Mouse (Mus musculus) testis, postnatal 10 days (tissue): Measurements from ENCODE around the gene Lrr1.
"Not testable (repeated sequence)": the region's sequence is repeated elsewhere in the genome, so short reads cannot be mapped to it uniquely, and the experiment has no call there.

Experiments used
- DNase-seq: peaks from one replicate; pipeline ENCODE4 v3.0.0; 2021; ENCODE audit warnings: low spot score

Lrr1 gene

GRCm38 (mm10) chr12:69168461-69169106 is at the start of gene Lrr1:
Gene Lrr1, plus strand, starts transcription at chr12:69168814.
- peak; percentile 90 for DNase-seq

GRCm38 (mm10) chr12:69119908-69120307 is 48.7 kb upstream of the Lrr1 start:
- DNase-seq, result no peak

DNA sequence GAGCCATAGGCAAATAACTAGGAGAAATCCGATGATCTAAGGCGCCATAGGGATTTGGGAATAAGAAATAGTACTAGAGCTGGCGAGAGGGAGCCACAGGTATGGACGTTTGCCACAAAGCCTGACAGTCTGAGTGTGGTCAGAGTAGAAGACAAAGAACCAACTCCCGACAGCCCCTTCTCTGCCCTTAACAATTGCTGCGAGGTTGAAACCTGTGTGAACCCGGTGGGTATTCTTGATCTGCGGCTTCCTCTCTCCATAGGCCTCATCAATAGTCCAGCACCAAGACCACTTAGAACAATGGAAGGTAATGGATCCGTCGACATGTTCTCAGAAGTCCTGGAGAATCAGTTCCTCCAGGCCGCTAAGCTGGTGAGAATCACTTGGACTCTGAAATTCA is 45.8 kb upstream of the Lrr1 start:
- no peak for DNase-seq

GRCm38 (mm10) chr12:69125066-69125465 is 43.5 kb upstream of the Lrr1 start:
- no peak for DNase-seq

GRCm38 (mm10) chr12:69127170-69127569 is 41.4 kb upstream of the Lrr1 start:
- DNase-seq, result no peak

GRCm38 (mm10) chr12:69127626-69128025 is 41.0 kb upstream of the Lrr1 start:
- DNase-seq, result no peak

DNA sequence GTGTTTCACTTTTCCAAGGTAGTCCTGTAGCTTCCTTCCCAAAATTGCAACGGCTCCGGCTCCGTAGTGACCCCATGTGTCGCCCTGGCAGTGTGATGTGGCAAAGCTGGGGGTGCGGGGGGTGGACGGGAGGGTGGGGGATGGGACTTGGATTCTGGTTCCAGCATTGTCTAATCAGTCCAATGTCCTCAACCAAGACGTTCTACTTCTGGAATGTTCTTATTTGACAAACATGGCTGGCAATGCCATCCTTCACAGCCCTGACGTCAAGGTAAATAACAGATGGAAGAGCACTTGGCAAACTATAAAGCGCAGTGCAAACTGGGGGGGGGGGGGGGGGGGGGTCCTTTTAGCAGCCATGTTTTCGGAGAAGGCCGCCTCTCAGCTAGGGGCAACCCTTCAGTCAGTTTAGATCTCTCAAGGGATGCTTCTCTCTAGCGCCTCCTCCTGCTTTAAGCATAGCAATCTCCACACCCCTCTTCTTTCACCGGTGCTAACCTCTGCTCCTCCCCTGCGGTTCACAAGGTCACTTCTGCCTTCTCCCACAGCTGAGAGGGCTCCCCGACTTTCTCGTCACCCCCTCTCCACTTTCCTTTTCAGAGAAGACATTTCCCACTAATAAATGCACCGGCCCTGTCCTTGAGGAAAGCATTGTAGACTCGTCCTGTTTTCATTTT is 38.8 kb upstream of the Lrr1 start:
- DNase-seq, result no peak

- DNase-seq, result peak; percentile 23
Observed at GRCm38 (mm10) chr12:69130486-69130885, 38.1 kb upstream of the Lrr1 start.

- DNase-seq, result no peak
Observed at GRCm38 (mm10) chr12:69131267-69131666, 37.3 kb upstream of the Lrr1 start.

- peak; percentile 79 for DNase-seq
Observed at GRCm38 (mm10) chr12:69131981-69132380, 36.6 kb upstream of the Lrr1 start.

- DNase-seq, result no peak
Observed at GRCm38 (mm10) chr12:69139201-69139600, 29.4 kb upstream of the Lrr1 start.

DNA sequence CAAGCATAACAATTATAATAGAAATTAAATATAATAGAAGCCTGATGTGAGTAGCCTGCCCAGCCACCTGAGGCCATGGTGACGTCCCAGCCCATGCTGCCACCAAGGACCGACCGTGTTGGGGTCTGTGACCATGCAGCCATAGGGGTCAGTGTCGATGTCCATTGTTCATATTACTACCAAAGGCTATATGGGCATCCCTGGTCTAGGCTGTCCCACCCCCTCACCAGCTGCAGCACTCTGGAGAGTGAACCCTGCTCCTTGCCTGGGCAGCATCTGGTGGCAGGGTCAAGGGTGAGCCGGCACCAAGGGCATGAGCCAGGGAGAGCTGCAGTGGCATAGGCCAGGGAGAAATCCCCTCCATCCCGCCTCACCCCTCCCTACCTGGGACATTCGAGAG is 28.8 kb upstream of the Lrr1 start:
- DNase-seq, result no peak

DNA sequence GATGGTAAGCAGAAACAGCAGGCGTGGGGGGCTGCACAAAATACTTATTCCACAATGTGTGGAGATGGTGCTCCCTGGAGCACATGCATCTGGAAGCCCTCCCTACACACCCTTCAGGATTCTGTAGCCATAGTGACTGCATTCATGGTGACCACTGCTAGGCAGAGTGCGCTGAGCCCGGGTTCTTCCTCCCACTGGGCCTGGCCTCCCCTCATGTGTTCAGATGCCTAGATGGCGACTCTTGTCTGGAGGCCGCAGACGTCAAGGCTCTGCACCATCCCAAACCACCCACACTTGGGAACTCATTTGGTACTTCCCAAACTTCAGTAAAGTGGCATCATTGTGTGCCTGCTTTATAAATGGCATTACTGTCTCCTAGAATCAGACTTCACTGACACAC is 25.2 kb upstream of the Lrr1 start:
- peak; percentile 53 for DNase-seq

DNA sequence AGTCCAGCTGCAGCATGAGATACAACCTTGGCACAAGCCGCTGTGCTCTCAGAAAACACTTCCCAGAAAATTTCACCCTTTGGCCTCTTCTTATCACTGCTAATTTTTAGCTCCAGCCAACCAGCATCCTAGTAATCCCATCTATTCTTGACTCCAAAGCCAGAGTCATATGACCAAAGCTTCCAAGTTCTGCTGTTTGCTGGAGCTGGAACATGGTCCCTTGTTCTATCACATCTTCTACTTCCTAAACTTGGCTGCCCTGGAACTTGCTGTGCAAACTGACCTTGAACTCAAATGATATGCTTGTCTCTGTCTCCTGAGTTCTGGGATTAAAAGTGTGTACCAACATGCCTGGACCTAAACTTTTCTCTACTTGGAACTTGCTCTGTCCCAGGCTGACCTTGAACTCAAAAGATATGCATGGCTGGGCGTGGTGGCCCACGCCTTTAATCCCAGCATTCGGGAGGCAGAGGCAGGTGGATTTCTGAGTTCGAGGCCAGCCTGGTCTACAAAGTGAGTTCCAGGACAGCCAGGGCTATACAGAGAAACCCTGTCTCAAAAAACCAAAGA is 21.4 kb upstream of the Lrr1 start:
- DNase-seq, result no peak

GRCm38 (mm10) chr12:69150049-69150448 is 18.6 kb upstream of the Lrr1 start:
- DNase-seq, result no peak

DNA sequence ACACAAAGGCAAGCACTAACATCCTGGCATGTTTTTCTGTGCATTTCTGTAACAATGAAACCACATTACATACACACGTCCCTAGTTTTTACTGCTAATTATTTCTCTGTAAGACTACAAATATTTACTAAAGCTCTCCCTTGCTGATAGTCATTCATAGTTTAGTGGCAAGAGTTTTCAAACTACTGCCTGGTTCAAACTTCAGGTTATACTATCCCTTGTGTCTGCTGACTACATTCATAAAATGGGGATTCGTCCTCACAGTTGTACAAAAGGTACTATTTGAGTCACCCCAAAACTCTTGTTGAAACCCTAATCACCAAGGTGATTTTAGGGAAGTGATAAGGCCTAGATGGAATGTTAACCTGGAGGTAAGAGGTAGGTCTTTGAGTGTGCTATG is 12.7 kb upstream of the Lrr1 start:
- no peak for DNase-seq

- DNase-seq, result no peak
Observed at GRCm38 (mm10) chr12:69156436-69156835, 12.2 kb upstream of the Lrr1 start.

- no peak for DNase-seq
Observed at GRCm38 (mm10) chr12:69157107-69157506, 11.5 kb upstream of the Lrr1 start.

- no peak for DNase-seq
Observed at GRCm38 (mm10) chr12:69158366-69158764, 10.2 kb upstream of the Lrr1 start.

GRCm38 (mm10) chr12:69158765-69159577 is 9.6 kb upstream of the Lrr1 start, which contains the start of gene Rps29:
Gene Rps29, minus strand, starts transcription at chr12:69159186.
- DNase-seq, result peak; percentile 96

- DNase-seq, result no peak
Observed at GRCm38 (mm10) chr12:69159578-69159940, 9.1 kb upstream of the Lrr1 start.

GRCm38 (mm10) chr12:69160677-69161076 is 7.9 kb upstream of the Lrr1 start:
- not testable (repeated sequence) for DNase-seq

- DNase-seq, result not testable (repeated sequence)
Observed at GRCm38 (mm10) chr12:69163586-69163985, 5.0 kb upstream of the Lrr1 start.
